Mouse (Mus musculus): ENCODE measurements at regions not wholly inside any gene's neighbourhood (a gene's known extent, or its start where the extent isn't known, plus 50 kb on each side); places are given as distances from the start of the nearest gene placed in this dataset.

GRCm38 (mm10) chr13:99102089-99102681 is 82.4 kb upstream of the Zfp366 start:
- TF ChIP-seq POLR2A (IDR thresholded peaks at IDR 0.05; ENCODE audit: low read depth, low read length) (no peak), CTCF (IDR thresholded peaks at IDR 0.05; ENCODE audit: borderline replicate concordance, insufficient read depth, low read length) (no peak)

All from embryonic fibroblast, embryonic 13.5 days (primary cell).